Mouse (Mus musculus) hindbrain, embryonic 11.5 days (tissue): ENCODE measurements at regions not wholly inside any gene's neighbourhood (a gene's known extent, or its start where the extent isn't known, plus 50 kb on each side); places are given as distances from the start of the nearest gene placed in this dataset.
"Not testable (repeated sequence)": the region's sequence is repeated elsewhere in the genome, so short reads cannot be mapped to it uniquely, and the experiment has no call there.

ENCODE experiments used
- ATAC-seq: fragments of 200-750 bp; cut with Nextera tagmentation; 2 replicates; pipeline ENCODE4 v1.8.0; 2017; ENCODE audit warnings: mild to moderate bottlenecking, moderate TSS enrichment, moderate library complexity; ENCODE audit not compliant: low FRiP score
- DNase-seq: peaks from one replicate; pipeline ENCODE4 v3.0.0-alpha.2; 2015; ENCODE audit warnings: low spot score
- H3K27ac ChIP-seq: fragments of 300-500 bp; sonication (generic); 2 replicates; pipeline ENCODE4 v1.5.1; 2014; ENCODE audit warnings: mild to moderate bottlenecking, low read depth, low read length
- H3K27me3 ChIP-seq: fragments of 300-500 bp; sonication (generic); 2 replicates; pipeline ENCODE4 v1.6.1; 2014; ENCODE audit warnings: mild to moderate bottlenecking, low read length, moderate library complexity, mixed read lengths; ENCODE audit not compliant: control insufficient read depth, insufficient read depth
- H3K36me3 ChIP-seq: fragments of 300-500 bp; sonication (generic); 2 replicates; pipeline ENCODE4 v1.6.1; 2014; ENCODE audit warnings: mild to moderate bottlenecking, low read length, moderate library complexity, mixed read lengths; ENCODE audit not compliant: control insufficient read depth, insufficient read depth
- H3K4me1 ChIP-seq: fragments of 300-500 bp; sonication (generic); replicated peaks from 2 replicates; pipeline ENCODE4 v1.6.1; 2014; ENCODE audit warnings: low read length, mixed read lengths; ENCODE audit not compliant: control insufficient read depth, insufficient read depth
- H3K4me2 ChIP-seq: fragments of 300-500 bp; sonication (generic); replicated peaks from 2 replicates; pipeline ENCODE4 v1.6.1; 2014; ENCODE audit warnings: mild to moderate bottlenecking, low read depth, low read length
- H3K4me3 ChIP-seq: fragments of 300-500 bp; sonication (generic); 2 replicates; pipeline ENCODE4 v1.5.1; 2014; ENCODE audit warnings: low read depth, low read length
- H3K9ac ChIP-seq: fragments of 300-500 bp; sonication (generic); 2 replicates; pipeline ENCODE4 v1.6.1; 2014; ENCODE audit warnings: low read depth, low read length
- H3K9me3 ChIP-seq: fragments of 300-500 bp; sonication (generic); 2 replicates; pipeline ENCODE4 v1.6.1; 2016; ENCODE audit warnings: low read length; ENCODE audit not compliant: control insufficient read depth
- whole genome bisulfite sequencing: fragments of 180-500 bp; shearing (Covaris S2); extraction: QIAGEN DNeasy Blood & Tissue Kit; methylation state at CpG from one replicate; pipeline ENCODE4 v1.1.7; 2014; 5-methylcytosine and 5-hydroxymethylcytosine counted together

GRCm38 (mm10) chr9:86099325-86099724 is 257.1 kb downstream of the Tpbg start:
- H3K9ac ChIP-seq: no peak overlapping the region
- no peak overlapping the region for H3K4me3 ChIP-seq
- no peaks in the 10 kb centered on the region for H3K9me3 ChIP-seq
- no peak overlapping the region for H3K4me2 ChIP-seq
- H3K4me1 ChIP-seq: no peaks in the 10 kb centered on the region
- no peak for DNase-seq
- no peak for ATAC-seq
- 87% methylated on average over 1 of the region's 1 CpGs for WGBS
- H3K36me3 ChIP-seq: no peaks in the 10 kb centered on the region
- H3K27ac ChIP-seq: no peak overlapping the region
- H3K27me3 ChIP-seq: no peaks in the 10 kb centered on the region

GRCm38 (mm10) chr9:86101360-86102086 is 259.3 kb downstream of the Tpbg start:
- Histone ChIP-seq H3K9me3 (no peaks in the 10 kb centered on the region), H3K9ac (no peak overlapping the region), H3K4me2 (no peak overlapping the region), H3K27me3 (no peaks in the 10 kb centered on the region), H3K27ac (no peak overlapping the region), H3K4me1 (no peaks in the 10 kb centered on the region), H3K4me3 (no peak overlapping the region), H3K36me3 (no peaks in the 10 kb centered on the region)
- WGBS: 92% methylated on average over 8 of the region's 8 CpGs
- DNase-seq (no peak), ATAC-seq (no peak)

GRCm38 (mm10) chr9:86103607-86104006 is 261.4 kb downstream of the Tpbg start:
- WGBS: 78% methylated on average over 3 of the region's 3 CpGs
- Histone ChIP-seq H3K4me1 (no peaks in the 10 kb centered on the region), H3K9ac (no peak overlapping the region), H3K27me3 (no peaks in the 10 kb centered on the region), H3K27ac (no peak overlapping the region), H3K36me3 (no peaks in the 10 kb centered on the region), H3K4me2 (no peak overlapping the region), H3K4me3 (no peak overlapping the region), H3K9me3 (no peaks in the 10 kb centered on the region)
- DNase-seq: no peak
- ATAC-seq: no peak

GRCm38 (mm10) chr9:86104664-86105063 is 262.5 kb downstream of the Tpbg start:
- Histone ChIP-seq H3K9me3 (no peaks in the 10 kb centered on the region), H3K4me3 (no peak overlapping the region), H3K4me1 (no peaks in the 10 kb centered on the region), H3K36me3 (no peaks in the 10 kb centered on the region), H3K9ac (no peak overlapping the region), H3K27me3 (no peaks in the 10 kb centered on the region), H3K27ac (no peak overlapping the region), H3K4me2 (no peak overlapping the region)
- DNase-seq: no peak
- WGBS: 87% methylated on average over 3 of the region's 3 CpGs
- no peak for ATAC-seq

GRCm38 (mm10) chr9:86105851-86106250 is 263.7 kb downstream of the Tpbg start:
- Histone ChIP-seq H3K36me3 (no peaks in the 10 kb centered on the region), H3K27me3 (no peaks in the 10 kb centered on the region), H3K9me3 (no peaks in the 10 kb centered on the region), H3K4me2 (no peak overlapping the region), H3K4me3 (no peak overlapping the region), H3K4me1 (no peaks in the 10 kb centered on the region), H3K27ac (no peak overlapping the region), H3K9ac (no peak overlapping the region)
- WGBS: 79% methylated on average over 3 of the region's 3 CpGs
- DNase-seq: no peak
- no peak for ATAC-seq

GRCm38 (mm10) chr9:86109906-86110305 is 267.7 kb downstream of the Tpbg start:
- H3K9ac ChIP-seq: no peak overlapping the region
- H3K4me2 ChIP-seq: no peak overlapping the region
- DNase-seq (no peak), ATAC-seq (no peak)
- no peaks in the 10 kb centered on the region for H3K4me1 ChIP-seq
- H3K27me3 ChIP-seq: no peaks in the 10 kb centered on the region
- WGBS: 86% methylated on average over 1 of the region's 1 CpGs
- no peaks in the 10 kb centered on the region for H3K36me3 ChIP-seq
- no peaks in the 10 kb centered on the region for H3K9me3 ChIP-seq
- H3K27ac ChIP-seq: no peak overlapping the region
- H3K4me3 ChIP-seq: no peak overlapping the region

- ATAC-seq: no peak
- Histone ChIP-seq H3K9me3 (no peaks in the 10 kb centered on the region), H3K4me1 (no peaks in the 10 kb centered on the region), H3K9ac (no peak overlapping the region), H3K27ac (no peak overlapping the region), H3K27me3 (no peaks in the 10 kb centered on the region), H3K36me3 (no peaks in the 10 kb centered on the region), H3K4me3 (no peak overlapping the region), H3K4me2 (no peak overlapping the region)
- no peak for DNase-seq
- WGBS: 89% methylated on average over 3 of the region's 3 CpGs
These were observed 277.2 kb downstream of the Tpbg start for GRCm38 (mm10) chr9:86119370-86119769.

- not testable (repeated sequence) for H3K36me3 ChIP-seq
These were observed 293.4 kb downstream of the Tpbg start for GRCm38 (mm10) chr9:86135617-86136016.

GRCm38 (mm10) chr9:86145903-86146302 is 303.7 kb downstream of the Tpbg start:
- Histone ChIP-seq H3K4me1 (no peaks in the 10 kb centered on the region), H3K4me2 (no peak overlapping the region), H3K27ac (no peak overlapping the region), H3K9me3 (no peaks in the 10 kb centered on the region), H3K4me3 (no peak overlapping the region), H3K27me3 (no peaks in the 10 kb centered on the region), H3K9ac (no peak overlapping the region), H3K36me3 (no peaks in the 10 kb centered on the region)
- WGBS: 89% methylated on average over 4 of the region's 4 CpGs
- ATAC-seq: no peak
- no peak for DNase-seq

More at GRCm38 (mm10) chr9:86135617-86136016, 293.4 kb downstream of the Tpbg start:
- ATAC-seq, DNase-seq, H3K4me3 ChIP-seq, H3K4me1 ChIP-seq, H3K4me2 ChIP-seq, H3K27ac ChIP-seq, H3K9me3 ChIP-seq, H3K9ac ChIP-seq, H3K27me3 ChIP-seq: not testable (repeated sequence)
- 57% methylated on average over 1 of the region's 1 CpGs for WGBS
